Mouse (Mus musculus): ENCODE results near the gene Cnot6. TPM values are rescaled to one million over a fixed set of nuclear protein-coding genes. Genes with fewer than 3 reads are reported as not detected.

Cnot6 gene
- polyA plus RNA-seq, 1 experiment from 2014 or later = 61.5 TPM

GRCm38 (mm10) chr11:49626748-49627147 is 85.8 kb downstream of the Cnot6 start:
- H3K4me2 ChIP-seq = no peak overlapping the region

GRCm38 (mm10) chr11:49625863-49626262 is 86.7 kb downstream of the Cnot6 start:
- WGBS = 60% methylated on average over 15 of the region's 15 CpGs
- peaks cover 10% of the 10 kb centered on the region for H3K36me3 ChIP-seq
- H3K9me3 ChIP-seq (replicated peaks) = no peaks in the 10 kb centered on the region
- no peaks in the 10 kb centered on the region for H3K4me1 ChIP-seq (replicated peaks)
- peaks cover 14% of the 10 kb centered on the region; the same call in 1 of the 2 replicates for H3K27me3 ChIP-seq (replicated peaks)
- no peak overlapping the region for H3K27ac ChIP-seq (ENCODE audit: poor library complexity, severe bottlenecking)
- H3K4me2 ChIP-seq = no peak overlapping the region
- no peak overlapping the region for H3K4me3 ChIP-seq
- H3K9ac ChIP-seq = no peak overlapping the region
- ATAC-seq (ENCODE audit: insufficient number of reproducible peaks, low FRiP score) = no peak

More at GRCm38 (mm10) chr11:49626748-49627147, 85.8 kb downstream of the Cnot6 start:
- H3K4me3 ChIP-seq = no peak overlapping the region
- 78% methylated on average over 8 of the region's 8 CpGs for WGBS
- no peak overlapping the region for H3K27ac ChIP-seq (ENCODE audit: poor library complexity, severe bottlenecking)
- H3K9me3 ChIP-seq (replicated peaks) = no peaks in the 10 kb centered on the region
- 0 out of 2 replicates have a peak, but pooled peaks cover under 1% of the 10 kb centered on the region for H3K4me1 ChIP-seq (replicated peaks)
- H3K27me3 ChIP-seq (replicated peaks) = peaks cover 8% of the 10 kb centered on the region; the same call in 1 of the 2 replicates
- no peak overlapping the region for H3K9ac ChIP-seq
- peaks cover 10% of the 10 kb centered on the region for H3K36me3 ChIP-seq
- no peak for ATAC-seq (ENCODE audit: insufficient number of reproducible peaks, low FRiP score)

- 81% methylated on average over 3 of the region's 3 CpGs for WGBS
- no peak for ATAC-seq (ENCODE audit: insufficient number of reproducible peaks, low FRiP score)
These were observed 88.4 kb downstream of the Cnot6 start for GRCm38 (mm10) chr11:49624156-49624555.

GRCm38 (mm10) chr11:49621953-49622352 is 90.6 kb downstream of the Cnot6 start:
- peaks cover 9% of the 10 kb centered on the region; the same call in 1 of the 2 replicates for H3K4me1 ChIP-seq (replicated peaks)
- WGBS = 80% methylated on average over 5 of the region's 5 CpGs
- no peak overlapping the region for H3K4me2 ChIP-seq
- no peak overlapping the region for H3K27ac ChIP-seq (ENCODE audit: poor library complexity, severe bottlenecking)
- ATAC-seq (ENCODE audit: insufficient number of reproducible peaks, low FRiP score) = no peak
- no peak overlapping the region for H3K9ac ChIP-seq
- no peak overlapping the region for H3K4me3 ChIP-seq
- no peaks in the 10 kb centered on the region for H3K9me3 ChIP-seq (replicated peaks)
- peaks cover 14% of the 10 kb centered on the region; the same call in 1 of the 2 replicates for H3K27me3 ChIP-seq (replicated peaks)
- peaks cover 10% of the 10 kb centered on the region; the same call in 1 of the 2 replicates for H3K36me3 ChIP-seq

More at GRCm38 (mm10) chr11:49624156-49624555, 88.4 kb downstream of the Cnot6 start:
- peaks cover 10% of the 10 kb centered on the region for H3K36me3 ChIP-seq
- H3K27ac ChIP-seq (ENCODE audit: poor library complexity, severe bottlenecking) = no peak overlapping the region
- H3K27me3 ChIP-seq (replicated peaks) = peaks cover 9% of the 10 kb centered on the region; the same call in 1 of the 2 replicates
- no peak overlapping the region for H3K9ac ChIP-seq
- H3K4me2 ChIP-seq = no peak overlapping the region
- H3K4me1 ChIP-seq (replicated peaks) = no peaks in the 10 kb centered on the region
- H3K4me3 ChIP-seq = no peak overlapping the region
- no peaks in the 10 kb centered on the region for H3K9me3 ChIP-seq (replicated peaks)

Other genes with a start within 250 kb of the Cnot6 start
- not detected in 2 replicates for gene Olfr1386, start 247.7 kb downstream of the Cnot6 start, polyA plus RNA-seq (2016; fragmentation: Nextera tagmentation; extraction: Ambion mirVana)
- not detected in 2 replicates for gene Olfr1385, start 223.7 kb downstream of the Cnot6 start, polyA plus RNA-seq (2016; fragmentation: Nextera tagmentation; extraction: Ambion mirVana)
- not detected in 2 replicates for gene Olfr1384, start 206.0 kb downstream of the Cnot6 start, polyA plus RNA-seq (2016; fragmentation: Nextera tagmentation; extraction: Ambion mirVana)
- not detected in 2 replicates for gene Olfr1383, start 193.1 kb downstream of the Cnot6 start, polyA plus RNA-seq (2016; fragmentation: Nextera tagmentation; extraction: Ambion mirVana)
- not detected in 2 replicates for gene Olfr1382, start 184.5 kb downstream of the Cnot6 start, polyA plus RNA-seq (2016; fragmentation: Nextera tagmentation; extraction: Ambion mirVana)
- not detected in 2 replicates for gene Olfr1381, start 169.3 kb downstream of the Cnot6 start, polyA plus RNA-seq (2016; fragmentation: Nextera tagmentation; extraction: Ambion mirVana)
- gene Olfr1380, start 155.8 kb downstream of the Cnot6 start, polyA plus RNA-seq (2016; fragmentation: Nextera tagmentation; extraction: Ambion mirVana) = not detected in 2 replicates
- gene Flt4, start 103.5 kb downstream of the Cnot6 start, polyA plus RNA-seq (2016; fragmentation: Nextera tagmentation; extraction: Ambion mirVana) = 8.3 and 8.6 TPM in 2 replicates
- gene Scgb3a1, start 49.1 kb downstream of the Cnot6 start, polyA plus RNA-seq (2016; fragmentation: Nextera tagmentation; extraction: Ambion mirVana) = 0.40 TPM in 1 of 2 replicates, not detected in the other
- 13.9 and 14.7 TPM in 2 replicates for gene Gfpt2, start 81.5 kb upstream of the Cnot6 start, polyA plus RNA-seq (2016; fragmentation: Nextera tagmentation; extraction: Ambion mirVana)
- 37.3 and 39.4 TPM in 2 replicates for gene Mapk9, start 134.0 kb upstream of the Cnot6 start, polyA plus RNA-seq (2016; fragmentation: Nextera tagmentation; extraction: Ambion mirVana)
- 0.18 and 0.19 TPM in 2 replicates for gene Rasgef1c, start 189.1 kb upstream of the Cnot6 start, polyA plus RNA-seq (2016; fragmentation: Nextera tagmentation; extraction: Ambion mirVana)

Data from heart, embryonic 12.5 days (tissue).